Mouse (Mus musculus) cerebellum, postnatal 36 days (tissue): ENCODE results near the gene Ehd1.
"Not testable (repeated sequence)": the region's sequence is repeated elsewhere in the genome, so short reads cannot be mapped to it uniquely, and the experiment has no call there.

Experiments
- DNase-seq, 2 experiments: peaks; one replicate each; pipeline ENCODE4 v3.0.0; 2021 to 2022; ENCODE audit warnings: mixed read lengths in 2 of 2

Gene Ehd1

GRCm38 (mm10) chr19:6280554-6280953 is 4.0 kb downstream of the Ehd1 start:
- no peak for DNase-seq

GRCm38 (mm10) chr19:6281122-6282020 is 4.8 kb downstream of the Ehd1 start:
- no peak for DNase-seq

GRCm38 (mm10) chr19:6283001-6283400 is 6.5 kb downstream of the Ehd1 start:
- DNase-seq, result no peak

GRCm38 (mm10) chr19:6284502-6284901 is 8.0 kb downstream of the Ehd1 start:
- no peak for DNase-seq

- DNase-seq, result no peak
These were observed 8.7 kb downstream of the Ehd1 start for GRCm38 (mm10) chr19:6285226-6285625.

GRCm38 (mm10) chr19:6285632-6286433 is 9.3 kb downstream of the Ehd1 start:
- DNase-seq, result no peak

GRCm38 (mm10) chr19:6286434-6287401 is 10.2 kb downstream of the Ehd1 start:
- DNase-seq, result peak in 1 of 2 experiments; percentile 59

GRCm38 (mm10) chr19:6288236-6288894 is 11.8 kb downstream of the Ehd1 start:
- DNase-seq, result no peak

- DNase-seq, result no peak
These were observed 13.2 kb downstream of the Ehd1 start for GRCm38 (mm10) chr19:6289696-6290238.

GRCm38 (mm10) chr19:6290720-6291116 is 14.2 kb downstream of the Ehd1 start:
- not testable (repeated sequence) for DNase-seq

- DNase-seq, result peak; percentile 74 to 79
These were observed 14.7 kb downstream of the Ehd1 start for GRCm38 (mm10) chr19:6291117-6291781.

GRCm38 (mm10) chr19:6292262-6292661 is 15.7 kb downstream of the Ehd1 start:
- DNase-seq, result no peak

- DNase-seq, result no peak
These were observed 17.8 kb downstream of the Ehd1 start for GRCm38 (mm10) chr19:6294301-6294700.

- no peak for DNase-seq
These were observed 20.2 kb downstream of the Ehd1 start for GRCm38 (mm10) chr19:6296551-6297210.

GRCm38 (mm10) chr19:6297641-6298040 is 21.1 kb downstream of the Ehd1 start:
- DNase-seq, result no peak

GRCm38 (mm10) chr19:6299003-6299402 is 22.5 kb downstream of the Ehd1 start:
- no peak for DNase-seq

GRCm38 (mm10) chr19:6299450-6300267 is 23.1 kb downstream of the Ehd1 start:
- DNase-seq, result no peak

- no peak for DNase-seq
These were observed 23.9 kb downstream of the Ehd1 start for GRCm38 (mm10) chr19:6300402-6300841.

- DNase-seq, result no peak
These were observed 25.6 kb downstream of the Ehd1 start for GRCm38 (mm10) chr19:6302114-6302513.
